Mouse (Mus musculus) effector memory CD4-positive, alpha-beta T cell, adult 7 months (primary cell): ENCODE data around the gene 4932411N23Rik. TPM values are rescaled to one million over a fixed set of nuclear protein-coding genes. Genes with fewer than 3 reads are reported as not detected.

Source experiments
- polyA plus RNA-seq: library from polyadenylated mRNA; unstranded; fragments of 100-300 nt; shearing (Covaris generic); gene quantifications from one replicate; pipeline ENCODE4 v1.2.1, GENCODE M21; 2017

Gene 4932411N23Rik
- not detected for polyA plus RNA-seq

GRCm38 (mm10) chrX:126815768-126816167 lies at the start of gene 4932411N23Rik:
TSS of gene 4932411N23Rik (minus strand) at chrX:126815868.

Other genes with a start within 250 kb of the 4932411N23Rik start
- not detected for gene Gm382, start 224.1 kb upstream of the 4932411N23Rik start, polyA plus RNA-seq